Mouse (Mus musculus) adrenal gland, postnatal 4 days (tissue): ENCODE data around the gene Zfp39. TPM values are rescaled to one million over a fixed set of nuclear protein-coding genes. Genes with fewer than 3 reads are reported as not detected.
A peak's percentile ranks its signal among the peaks of the same experiment; 100 is the strongest.

ENCODE experiments used
- DNase-seq, 2 experiments: peaks; one replicate each; pipeline ENCODE4 v3.0.0; 2021 to 2022; ENCODE audit warnings: low spot score in 2 of 2, mixed read lengths in 2 of 2
- long read RNA-seq, 2 experiments: library from polyadenylated mRNA; stranded (forward); transcript quantifications; one replicate each; pipeline ENCODE4 v2.0.0; 2021
- total RNA-seq, 2 experiments: library from RNA; stranded (reverse); gene quantifications; 2 replicates each; pipeline ENCODE4 v1.2.3; 2021

Gene Zfp39
- 1 to 10 TPM; 7.3 to 8.9 TPM for total RNA-seq
- long read RNA-seq, experiment 1, partial matches to known transcripts = 0 of 1 reads
- long read RNA-seq, experiment 1, other reads (novel, unspliced or antisense) = 0 of 1 reads
- long read RNA-seq, experiment 2, partial matches to known transcripts = 0 of 5 reads
- long read RNA-seq, experiment 2, other reads (novel, unspliced or antisense) = 1 of 5 reads

DNA sequence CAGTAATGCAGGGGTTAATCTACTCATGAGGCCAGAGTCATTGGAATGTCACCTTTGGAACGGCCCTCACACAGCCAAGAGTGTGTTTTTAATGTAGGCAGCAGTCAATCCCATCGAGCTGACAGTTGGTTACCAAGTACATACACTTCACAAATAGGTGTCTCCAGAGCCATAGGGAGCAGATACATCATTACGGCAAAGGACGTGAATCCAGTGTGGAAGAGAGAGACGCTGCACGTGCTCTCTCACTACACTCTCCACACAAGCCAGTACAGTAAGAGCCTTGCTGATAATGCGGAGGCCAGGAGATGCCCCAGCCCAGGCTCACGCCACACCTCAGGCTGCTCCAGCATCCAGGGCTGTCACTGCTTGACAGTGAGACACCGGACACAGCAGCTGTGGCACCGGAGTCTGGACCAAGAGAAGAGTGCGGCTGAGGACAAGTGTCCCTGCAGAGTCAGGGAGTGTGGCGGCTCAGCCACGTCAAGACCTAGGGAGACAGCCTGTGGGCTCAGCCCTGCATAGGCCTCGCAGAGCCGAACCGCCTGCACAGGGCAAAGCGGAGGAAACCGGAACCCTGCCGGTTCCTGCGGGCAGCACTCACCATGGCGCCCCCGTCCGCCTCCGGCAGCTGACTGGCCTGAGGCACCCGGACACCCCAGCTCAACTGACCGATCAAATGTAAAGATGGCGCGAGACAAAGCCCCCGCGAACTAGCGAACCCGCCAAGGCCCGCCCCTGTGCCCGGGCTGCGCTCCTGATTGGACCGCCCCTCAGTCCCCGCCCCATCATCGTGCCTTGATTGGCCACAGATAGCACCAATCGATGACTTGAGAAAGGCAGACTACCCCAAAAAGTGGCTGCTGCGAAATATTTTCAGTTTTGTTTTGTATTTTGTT is at the start of gene Zfp39:
Gene Zfp39, minus strand, starts transcription at position 715 of the 899 bp plus-strand sequence.
- peak; percentile 93 to 95 for DNase-seq

- no peak for DNase-seq
These were observed 49.5 kb upstream of the Zfp39 start for GRCm38 (mm10) chr11:58953351-58954169.

DNA sequence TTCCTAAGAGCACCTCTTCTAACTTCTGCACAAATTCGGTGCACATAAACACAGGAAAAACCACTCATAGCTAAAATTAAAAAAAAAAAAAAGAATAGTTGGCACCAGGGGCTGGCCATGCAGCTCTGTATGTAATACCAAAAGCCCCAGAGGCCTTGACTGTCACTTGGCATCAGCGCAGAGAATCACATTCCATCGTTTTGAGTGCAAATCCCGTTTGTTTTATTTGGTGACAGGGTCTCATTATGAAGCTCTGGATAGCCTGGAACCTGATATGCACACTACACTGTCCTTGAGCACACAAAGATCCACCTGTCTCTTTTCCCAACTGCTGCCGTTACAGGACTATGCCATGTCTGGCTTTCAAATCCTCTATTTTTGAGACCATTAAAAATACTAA is 47.2 kb upstream of the Zfp39 start:
- no peak for DNase-seq

GRCm38 (mm10) chr11:58949480-58950431 is 45.7 kb upstream of the Zfp39 start:
- no peak for DNase-seq

- DNase-seq = no peak
These were observed 44.8 kb upstream of the Zfp39 start, which contains the start of gene Hist3h2ba for GRCm38 (mm10) chr11:58948542-58949479. Hist3h2ba (plus strand) TSS chr11:58948920.

- DNase-seq = no peak
These were observed 43.9 kb upstream of the Zfp39 start for GRCm38 (mm10) chr11:58947798-58948528.

- no peak for DNase-seq
These were observed 43.3 kb upstream of the Zfp39 start for GRCm38 (mm10) chr11:58947306-58947705.

GRCm38 (mm10) chr11:58944136-58944535 is 40.1 kb upstream of the Zfp39 start:
- no peak for DNase-seq

- DNase-seq = no peak
These were observed 35.0 kb upstream of the Zfp39 start for GRCm38 (mm10) chr11:58939088-58939439.

DNA sequence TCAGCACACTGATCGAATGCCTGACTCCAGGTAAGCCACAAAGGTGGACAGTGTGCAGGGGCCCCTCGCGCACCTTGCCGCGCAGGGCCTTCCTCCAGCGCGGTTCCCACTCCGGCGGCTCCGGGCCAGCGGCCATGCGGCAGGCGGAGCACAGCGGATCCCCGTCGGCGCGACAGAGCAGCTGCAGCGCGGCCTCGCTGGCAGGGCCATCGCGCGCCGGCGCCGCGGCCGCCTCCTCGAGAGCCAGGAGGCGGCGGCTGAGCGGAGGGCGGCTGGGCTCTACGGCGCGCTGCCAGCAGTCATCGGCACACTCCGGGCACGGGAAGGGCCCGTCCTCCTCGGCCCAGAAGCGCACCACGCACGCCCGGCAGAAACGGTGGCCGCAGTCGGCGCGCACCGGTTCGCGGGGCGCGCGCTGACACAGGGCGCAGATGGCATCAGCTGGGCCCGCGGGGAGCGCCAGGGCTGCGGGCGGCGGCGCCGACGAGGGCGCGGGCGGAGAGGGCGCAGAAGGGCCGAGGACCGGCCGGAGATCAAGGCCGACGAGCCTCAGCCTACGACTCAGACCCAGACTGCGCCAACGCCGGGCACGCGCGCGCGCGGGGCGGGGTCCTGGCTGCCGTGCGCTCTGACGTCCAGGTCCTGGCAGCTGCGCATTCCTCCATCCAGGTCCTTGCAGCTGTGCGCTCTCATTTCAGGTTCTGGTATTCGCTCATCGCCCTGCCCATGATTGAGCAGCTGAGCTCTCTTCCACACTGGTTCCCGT is 34.5 kb upstream of the Zfp39 start, which contains the start of gene Rnf187:
Gene Rnf187, minus strand, starts transcription at position 595 of the 766 bp plus-strand sequence.
- peak; percentile 80 to 81 for DNase-seq

DNA sequence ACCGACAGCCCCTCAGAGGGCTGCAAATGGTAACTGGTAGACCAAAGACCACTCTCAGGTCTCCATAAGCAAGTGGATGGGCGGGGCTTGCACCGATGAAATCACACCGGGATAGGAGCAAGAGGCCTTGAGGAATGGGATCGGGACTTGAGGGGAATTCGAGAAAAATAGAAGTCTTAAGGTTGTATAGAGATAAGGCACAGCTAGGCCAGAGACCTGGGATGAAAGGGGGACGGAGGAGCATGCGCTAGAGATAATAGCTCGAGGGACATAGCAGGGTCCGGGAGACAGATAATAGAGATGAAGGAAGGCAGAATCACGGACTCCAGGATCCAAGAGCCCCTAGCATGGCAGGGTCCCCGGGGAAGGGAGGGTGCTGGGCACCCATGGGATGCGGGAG is 33.9 kb upstream of the Zfp39 start:
- no peak for DNase-seq

- DNase-seq = no peak
These were observed 27.6 kb upstream of the Zfp39 start for GRCm38 (mm10) chr11:58931576-58931975.

DNA sequence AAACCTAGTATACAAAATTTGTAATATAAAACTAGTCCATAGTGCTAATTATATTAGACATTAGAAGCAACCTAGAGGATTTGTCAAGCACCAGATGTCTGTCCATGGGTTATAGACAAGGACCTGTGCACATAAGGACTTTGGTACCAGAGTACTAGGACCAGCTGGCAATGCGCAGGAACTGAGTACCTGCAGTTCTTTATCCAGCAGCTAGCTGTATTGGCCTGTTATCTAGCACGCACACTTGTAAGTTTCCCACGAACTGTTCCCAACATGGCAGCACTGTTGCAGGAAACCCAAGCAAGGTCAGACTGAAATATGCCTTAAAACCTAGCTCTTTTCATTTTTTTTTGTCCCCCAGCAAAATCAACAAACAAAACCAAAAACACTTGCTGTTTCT is 26.2 kb upstream of the Zfp39 start:
- no peak for DNase-seq

- DNase-seq = no peak
These were observed 25.6 kb upstream of the Zfp39 start for GRCm38 (mm10) chr11:58929641-58930040.

- DNase-seq = no peak
These were observed 25.0 kb upstream of the Zfp39 start for GRCm38 (mm10) chr11:58929055-58929454.

GRCm38 (mm10) chr11:58927790-58928651 is 24.0 kb upstream of the Zfp39 start:
- DNase-seq = no peak

DNA sequence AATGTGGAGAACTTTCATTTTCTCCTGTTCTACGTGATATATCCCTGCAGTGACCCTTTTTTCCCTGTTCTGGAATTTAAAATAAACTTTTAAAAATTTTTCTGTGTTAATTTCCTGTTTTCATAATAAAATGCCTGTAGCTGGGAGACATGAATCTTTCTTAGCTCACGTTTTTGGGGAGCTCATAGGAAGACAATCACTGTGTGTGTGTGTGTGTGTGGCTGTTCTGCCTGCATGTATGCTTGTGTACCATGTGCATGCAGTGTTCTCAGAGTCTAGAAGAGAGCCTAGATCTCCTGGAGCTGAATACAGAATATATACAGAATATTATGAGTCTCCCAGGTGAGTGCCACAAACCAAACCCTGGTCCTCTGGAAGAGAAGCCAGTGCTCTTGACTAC is 23.0 kb upstream of the Zfp39 start:
- no peak for DNase-seq
